Mouse (Mus musculus): Measurements from ENCODE around the gene AU040320. TPM values are rescaled to one million over a fixed set of nuclear protein-coding genes. Genes with fewer than 3 reads are reported as not detected.
A peak's percentile ranks its signal among the peaks of the same experiment; 100 is the strongest.

Gene AU040320
- polyA plus RNA-seq, 1 experiment: not detected

DNA sequence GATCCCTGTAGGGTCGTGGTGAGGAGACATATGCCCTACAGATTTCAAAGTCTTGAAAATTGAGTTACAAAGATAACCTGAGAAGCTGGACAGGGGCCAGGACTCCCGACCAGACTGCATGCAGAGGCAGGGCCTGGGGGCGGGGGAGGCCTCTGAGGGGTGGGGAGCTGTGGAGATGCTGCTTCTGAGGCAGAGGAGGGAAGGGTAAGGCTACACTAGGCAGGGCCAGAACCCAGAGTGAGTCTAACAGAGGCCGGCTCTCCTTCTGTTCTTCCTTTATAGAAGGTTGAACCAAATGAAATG, 97.4 kb downstream of the AU040320 start:
- 62% methylated on average over 4 of the region's 4 CpGs for WGBS
- Histone ChIP-seq H3K4me1 (ENCODE audit: control insufficient read depth, insufficient read depth, low read length) (0 out of 2 replicates have a peak, but pooled peaks cover 4% of the 10 kb centered on the region), H3K4me3 (ENCODE audit: insufficient read depth, low read depth, low read length) (no peak overlapping the region), H3K27ac (ENCODE audit: insufficient read depth, low read depth, low read length) (no peak overlapping the region)
- TF ChIP-seq POLR2A (IDR thresholded peaks at IDR 0.05; ENCODE audit: insufficient read depth, low read depth, low read length): no peak
- TF ChIP-seq CTCF (IDR thresholded peaks at IDR 0.05; ENCODE audit: insufficient read depth, low read depth, low read length): no peak

DNA sequence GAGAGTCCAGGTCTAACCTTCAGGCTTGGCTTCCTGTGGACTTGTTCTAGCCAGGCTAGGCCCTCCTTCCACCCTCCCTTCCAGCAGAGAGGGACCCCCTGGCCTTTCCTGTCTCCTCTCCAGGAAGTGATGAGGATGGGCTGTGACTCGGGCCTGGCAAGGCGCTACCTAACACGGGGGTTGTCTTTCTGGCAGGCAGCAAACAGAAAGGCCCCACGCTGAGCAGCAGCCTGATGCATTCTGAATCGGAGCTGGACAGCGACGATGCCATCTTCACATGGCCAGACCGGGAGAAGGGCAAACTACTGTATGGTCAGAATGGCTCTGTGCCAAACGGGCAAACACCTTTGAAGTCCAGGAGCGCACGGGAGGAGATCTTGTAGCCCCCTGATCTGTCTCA, 99.6 kb downstream of the AU040320 start:
- TF ChIP-seq POLR2A (IDR thresholded peaks at IDR 0.05; ENCODE audit: insufficient read depth, low read depth, low read length) (no peak), CTCF (IDR thresholded peaks at IDR 0.05; ENCODE audit: insufficient read depth, low read depth, low read length) (no peak)
- WGBS: 66% methylated on average over 11 of the region's 11 CpGs
- no peaks in the 10 kb centered on the region for H3K4me1 ChIP-seq (ENCODE audit: control insufficient read depth, insufficient read depth, low read length)
- no peak overlapping the region for H3K4me3 ChIP-seq (ENCODE audit: insufficient read depth, low read depth, low read length)
- H3K27ac ChIP-seq (ENCODE audit: insufficient read depth, low read depth, low read length): no peak overlapping the region

DNA sequence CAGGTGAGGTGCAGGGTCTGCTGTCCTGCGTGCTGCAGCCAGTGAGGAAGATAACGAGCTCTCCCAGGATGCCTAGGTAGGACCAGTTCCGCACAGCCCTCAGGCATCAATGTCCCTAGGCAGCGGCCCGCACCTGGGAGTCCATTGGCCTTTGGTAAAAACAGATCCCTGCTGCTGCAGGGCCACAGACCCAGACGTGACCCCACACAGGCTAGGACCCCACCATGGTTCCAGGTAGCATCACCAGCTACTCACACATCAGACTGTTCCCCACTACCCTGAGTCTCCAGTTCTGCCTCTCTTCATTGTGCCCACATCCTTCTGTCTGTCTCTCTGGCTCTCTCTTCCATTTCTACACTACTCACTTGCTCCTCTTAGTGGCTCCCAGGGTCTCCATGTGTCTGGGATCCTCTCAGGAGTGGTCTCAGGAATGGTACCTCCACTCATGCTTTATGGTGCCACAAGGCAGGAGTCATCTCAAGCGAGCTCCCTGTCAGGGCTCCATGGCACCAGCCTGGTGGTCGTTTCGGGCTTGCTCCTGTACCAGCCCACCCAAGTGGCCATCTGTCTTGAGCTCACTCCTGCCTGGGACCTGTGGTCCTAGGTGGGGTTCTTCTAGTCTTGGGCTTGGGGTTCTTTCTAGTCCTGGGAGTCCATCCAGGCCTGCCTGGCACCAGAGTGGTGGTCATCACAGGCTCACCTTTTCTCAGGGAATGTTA, 107.1 kb downstream of the AU040320 start:
- 91% methylated on average over 9 of the region's 9 CpGs for WGBS
- H3K27ac ChIP-seq (ENCODE audit: insufficient read depth, low read depth, low read length): no peak overlapping the region
- no peaks in the 10 kb centered on the region for H3K4me1 ChIP-seq (ENCODE audit: control insufficient read depth, insufficient read depth, low read length)
- no peak overlapping the region for H3K4me3 ChIP-seq (ENCODE audit: insufficient read depth, low read depth, low read length)
- no peak for TF ChIP-seq POLR2A (IDR thresholded peaks at IDR 0.05; ENCODE audit: insufficient read depth, low read depth, low read length)
- no peak for TF ChIP-seq CTCF (IDR thresholded peaks at IDR 0.05; ENCODE audit: insufficient read depth, low read depth, low read length)

DNA sequence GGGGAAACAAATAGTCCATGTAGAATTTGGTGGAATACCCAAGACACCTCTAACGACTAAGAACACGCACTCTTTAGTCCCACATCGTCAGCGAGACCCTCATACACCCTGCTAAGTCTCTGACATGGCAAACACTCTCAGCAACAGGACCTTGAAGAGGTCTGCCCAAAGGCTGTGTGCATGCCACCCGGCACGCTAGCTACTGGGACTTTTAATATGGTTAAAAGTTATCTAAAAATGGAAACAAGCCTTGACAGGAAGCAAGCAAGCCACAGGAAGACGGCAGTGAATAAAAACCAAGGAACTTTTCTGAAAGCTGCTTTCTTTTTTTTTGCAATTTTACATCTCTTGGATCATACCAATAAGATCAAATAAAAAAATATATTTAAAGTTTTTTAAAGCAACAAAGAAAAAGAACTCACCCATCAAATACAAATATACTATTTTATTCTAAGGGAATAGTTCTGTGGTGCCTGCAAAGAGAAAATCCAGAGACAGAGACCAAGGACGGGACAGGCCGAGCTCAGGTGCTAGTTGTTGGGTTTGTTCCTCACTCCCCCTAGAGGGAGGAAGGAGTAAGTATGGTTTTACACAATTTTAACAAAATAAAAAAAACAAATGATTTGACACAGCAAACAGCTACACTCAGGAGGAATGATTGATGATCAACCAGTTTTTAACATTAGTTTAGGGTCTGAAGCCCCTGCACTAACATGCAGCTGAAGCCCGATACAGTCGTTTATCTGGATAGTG, 108.3 kb downstream of the AU040320 start:
- H3K4me3 ChIP-seq (ENCODE audit: insufficient read depth, low read depth, low read length): no peak overlapping the region
- TF ChIP-seq CTCF (IDR thresholded peaks at IDR 0.05; ENCODE audit: insufficient read depth, low read depth, low read length) (no peak), POLR2A (IDR thresholded peaks at IDR 0.05; ENCODE audit: insufficient read depth, low read depth, low read length) (no peak)
- no peak overlapping the region for H3K27ac ChIP-seq (ENCODE audit: insufficient read depth, low read depth, low read length)
- 66% methylated on average over 11 of the region's 11 CpGs for WGBS
- H3K4me1 ChIP-seq (ENCODE audit: control insufficient read depth, insufficient read depth, low read length): no peaks in the 10 kb centered on the region

DNA sequence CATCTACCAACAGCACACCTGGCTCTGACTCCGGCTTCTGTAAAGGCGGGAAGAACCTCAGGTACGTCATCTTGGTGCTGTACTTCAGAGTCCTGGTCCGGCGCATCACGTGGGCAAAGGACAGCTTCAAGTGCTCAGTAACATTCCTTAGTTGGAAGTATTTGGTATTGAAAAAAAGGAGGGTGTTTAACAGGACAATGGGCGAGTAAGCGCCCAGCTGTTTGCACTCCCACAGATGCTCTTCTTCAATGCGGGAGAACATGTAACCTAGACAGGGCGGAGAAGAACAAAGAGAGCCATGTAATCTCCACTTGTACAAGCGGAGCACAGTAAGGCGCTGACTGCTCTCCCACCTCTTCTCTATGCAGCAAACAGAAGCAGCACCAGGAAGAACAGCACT, 115.4 kb downstream of the AU040320 start:
- Histone ChIP-seq H3K4me3 (ENCODE audit: insufficient read depth, low read depth, low read length) (no peak overlapping the region), H3K4me1 (ENCODE audit: control insufficient read depth, insufficient read depth, low read length) (peaks cover 2% of the 10 kb centered on the region; the same call in 1 of the 2 replicates), H3K27ac (ENCODE audit: insufficient read depth, low read depth, low read length) (0 out of 2 replicates have a peak overlapping the region, but pooled peaks have one; percentile 33)
- TF ChIP-seq POLR2A (IDR thresholded peaks at IDR 0.05; ENCODE audit: insufficient read depth, low read depth, low read length): no peak
- TF ChIP-seq CTCF (IDR thresholded peaks at IDR 0.05; ENCODE audit: insufficient read depth, low read depth, low read length): no peak
- WGBS: 71% methylated on average over 12 of the region's 12 CpGs

DNA sequence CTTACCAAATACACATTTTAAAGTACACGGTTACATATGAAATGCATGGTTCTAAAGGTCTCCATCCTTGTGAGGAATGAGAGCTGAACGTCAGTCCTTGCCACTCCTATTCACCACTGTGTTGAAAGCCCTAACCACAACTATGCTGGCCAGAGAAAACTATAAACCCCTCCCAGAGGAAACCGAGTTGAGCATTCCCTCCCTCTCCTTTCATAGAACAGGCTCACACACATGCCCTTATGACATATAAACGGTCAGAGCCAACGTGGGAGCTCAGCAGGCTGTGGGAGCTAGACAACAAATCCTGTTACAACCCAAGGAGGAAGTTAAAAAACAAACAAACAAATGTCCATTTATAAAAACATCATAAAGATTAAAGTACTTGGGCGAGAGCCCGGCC, 119.4 kb downstream of the AU040320 start:
- no peak for TF ChIP-seq POLR2A (IDR thresholded peaks at IDR 0.05; ENCODE audit: insufficient read depth, low read depth, low read length)
- no peak for TF ChIP-seq CTCF (IDR thresholded peaks at IDR 0.05; ENCODE audit: insufficient read depth, low read depth, low read length)
- 59% methylated on average over 7 of the region's 7 CpGs for WGBS
- Histone ChIP-seq H3K4me3 (ENCODE audit: insufficient read depth, low read depth, low read length) (no peak overlapping the region), H3K4me1 (ENCODE audit: control insufficient read depth, insufficient read depth, low read length) (peaks cover 2% of the 10 kb centered on the region; the same call in 1 of the 2 replicates), H3K27ac (ENCODE audit: insufficient read depth, low read depth, low read length) (no peak overlapping the region)

DNA sequence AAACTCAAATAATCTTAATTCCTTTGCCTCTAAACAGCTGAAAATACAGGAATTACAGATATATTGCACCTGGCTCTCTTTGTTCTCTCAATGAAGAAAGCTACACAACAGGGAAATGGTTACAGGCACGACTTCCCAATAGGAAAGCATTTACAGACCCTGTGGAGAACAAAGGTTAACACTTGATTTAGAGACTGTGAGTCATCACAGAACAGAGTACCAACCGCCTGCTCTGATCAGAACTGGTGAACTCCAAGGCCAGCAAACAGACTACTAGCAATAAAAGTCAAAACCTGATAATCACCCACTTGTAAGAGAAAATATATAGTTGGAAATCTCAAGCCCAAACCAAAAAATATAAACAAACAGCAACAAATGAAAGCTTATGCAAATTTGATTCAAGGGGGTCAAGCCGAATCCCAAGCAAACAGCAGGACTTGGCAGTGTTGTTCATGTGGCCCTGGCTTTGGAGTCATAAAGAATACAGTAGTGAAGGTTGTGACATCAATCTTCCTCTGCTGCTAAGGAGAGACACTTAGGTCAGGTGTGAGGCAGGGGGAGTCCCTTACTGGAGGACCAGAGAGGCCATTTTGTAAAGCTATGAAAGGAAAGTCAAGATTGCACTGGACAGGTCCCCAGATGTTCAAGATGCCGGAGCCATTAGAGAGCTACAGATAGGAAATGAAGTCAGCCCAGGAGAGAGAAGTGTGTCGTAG, 126.4 kb downstream of the AU040320 start:
- Histone ChIP-seq H3K27ac (ENCODE audit: insufficient read depth, low read depth, low read length) (no peak overlapping the region), H3K4me1 (ENCODE audit: control insufficient read depth, insufficient read depth, low read length) (no peaks in the 10 kb centered on the region), H3K4me3 (ENCODE audit: insufficient read depth, low read depth, low read length) (no peak overlapping the region)
- 62% methylated on average over 5 of the region's 5 CpGs for WGBS
- TF ChIP-seq CTCF (IDR thresholded peaks at IDR 0.05; ENCODE audit: insufficient read depth, low read depth, low read length) (no peak), POLR2A (IDR thresholded peaks at IDR 0.05; ENCODE audit: insufficient read depth, low read depth, low read length) (no peak)

DNA sequence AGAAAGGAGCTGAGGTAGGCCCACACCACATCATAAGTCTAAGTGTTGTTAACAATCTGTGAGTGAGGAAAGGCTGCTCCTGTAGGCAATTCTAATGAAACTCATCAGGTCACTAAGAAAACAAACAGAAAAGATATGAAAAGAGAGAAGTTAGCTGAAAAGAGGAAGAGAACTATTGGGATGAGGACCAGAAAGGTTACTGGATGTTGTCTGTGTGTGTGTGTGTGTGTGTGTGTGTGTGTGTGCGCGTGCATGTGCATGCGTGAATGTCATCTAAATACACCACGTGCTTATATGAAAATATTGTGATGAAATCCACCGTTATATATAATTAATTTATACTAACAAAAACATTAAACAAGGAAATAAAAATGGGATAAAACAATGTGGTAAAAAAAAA, 130.3 kb downstream of the AU040320 start:
- Histone ChIP-seq H3K4me3 (ENCODE audit: insufficient read depth, low read depth, low read length) (no peak overlapping the region), H3K4me1 (ENCODE audit: control insufficient read depth, insufficient read depth, low read length) (no peaks in the 10 kb centered on the region), H3K27ac (ENCODE audit: insufficient read depth, low read depth, low read length) (no peak overlapping the region)
- WGBS: 86% methylated on average over 5 of the region's 5 CpGs
- TF ChIP-seq CTCF (IDR thresholded peaks at IDR 0.05; ENCODE audit: insufficient read depth, low read depth, low read length) (no peak), POLR2A (IDR thresholded peaks at IDR 0.05; ENCODE audit: insufficient read depth, low read depth, low read length) (no peak)

DNA sequence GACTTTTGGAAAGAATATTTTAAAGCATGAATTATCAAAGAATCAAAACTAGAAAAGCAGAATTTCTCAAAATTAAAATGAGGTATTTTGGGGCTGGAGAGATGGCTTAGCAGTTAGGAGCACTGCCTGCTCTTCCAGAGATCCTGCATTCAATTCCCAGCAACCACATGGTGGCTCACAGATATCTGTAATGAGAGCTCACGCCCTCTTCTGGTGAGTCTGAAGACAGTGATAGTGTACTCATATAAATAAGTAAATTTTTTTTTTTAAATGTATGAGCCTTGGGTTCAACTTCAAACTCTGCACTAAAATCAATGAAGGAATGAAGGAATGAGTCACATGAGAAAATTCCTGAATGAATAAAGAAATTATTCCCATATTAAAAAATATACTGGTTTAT, 132.6 kb downstream of the AU040320 start:
- 54% methylated on average over 1 of the region's 1 CpGs for whole genome bisulfite sequencing
- Histone ChIP-seq H3K4me3 (ENCODE audit: insufficient read depth, low read depth, low read length) (no peak overlapping the region), H3K27ac (ENCODE audit: insufficient read depth, low read depth, low read length) (no peak overlapping the region), H3K4me1 (ENCODE audit: control insufficient read depth, insufficient read depth, low read length) (no peaks in the 10 kb centered on the region)
- TF ChIP-seq POLR2A (IDR thresholded peaks at IDR 0.05; ENCODE audit: insufficient read depth, low read depth, low read length): no peak
- no peak for TF ChIP-seq CTCF (IDR thresholded peaks at IDR 0.05; ENCODE audit: insufficient read depth, low read depth, low read length)
